Mouse (Mus musculus): ENCODE measurements at regions not wholly inside any gene's neighbourhood (a gene's known extent, or its start where the extent isn't known, plus 50 kb on each side); places are given as distances from the start of the nearest gene placed in this dataset.

- no peak for TF ChIP-seq POLR2A (IDR thresholded peaks at IDR 0.05; ENCODE audit: borderline replicate concordance, low read depth, low read length)
- no peak for TF ChIP-seq CTCF (IDR thresholded peaks at IDR 0.05; ENCODE audit: low read depth, low read length)
These were observed 382.0 kb upstream of the Noct start for GRCm38 (mm10) chr3:50842216-50842615.

All from bone marrow macrophage, adult 2 months (primary cell).